Mouse (Mus musculus) embryonic facial prominence, embryonic 12.5 days (tissue): ENCODE data around the gene Wdr91. TPM values are rescaled to one million over a fixed set of nuclear protein-coding genes. Genes with fewer than 3 reads are reported as not detected.

Experiments
- polyA plus RNA-seq: library from polyadenylated mRNA; unstranded; fragments of >200 nt; fragmentation: Nextera tagmentation; extraction: Ambion mirVana; gene quantifications from 2 replicates; pipeline ENCODE4 v1.2.1, GENCODE M21; 2016

Gene Wdr91
- polyA plus RNA-seq, 1 experiment from 2014 or later: 12.7 TPM

Other genes with a start within 250 kb of the Wdr91 start
- 9.4 and 9.8 TPM in 2 replicates for gene Agbl3, start 130.4 kb downstream of the Wdr91 start, polyA plus RNA-seq
- gene Tmem140, start 47.7 kb downstream of the Wdr91 start, polyA plus RNA-seq: 2.0 and 2.6 TPM in 2 replicates
- 17.1 and 19.0 TPM in 2 replicates for gene Cyren, start 32.8 kb downstream of the Wdr91 start, polyA plus RNA-seq
- not detected in 2 replicates for gene Stra8, start 9.3 kb upstream of the Wdr91 start, polyA plus RNA-seq
- gene Slc23a4, start 77.5 kb upstream of the Wdr91 start, polyA plus RNA-seq: 0.41 and 0.91 TPM in 2 replicates
- 27.9 and 31.9 TPM in 2 replicates for gene Cnot4, start 222.8 kb upstream of the Wdr91 start, polyA plus RNA-seq